Mouse (Mus musculus) heart, embryonic 11.5 days (tissue): ENCODE measurements around the gene Kcnmb3. TPM values are rescaled to one million over a fixed set of nuclear protein-coding genes. Genes with fewer than 3 reads are reported as not detected.

Experiments
- ATAC-seq: fragments of 200-750 bp; cut with Nextera tagmentation; replicated peaks from 2 replicates; pipeline ENCODE4 v1.8.0; 2017; ENCODE audit warnings: moderate library complexity; ENCODE audit not compliant: insufficient number of reproducible peaks, low FRiP score, low TSS enrichment
- H3K27ac ChIP-seq: fragments of 300-500 bp; sonication (generic); 2 replicates; pipeline ENCODE4 v1.5.1; 2014; ENCODE audit warnings: mild to moderate bottlenecking, low read depth, low read length
- H3K27me3 ChIP-seq: fragments of 300-500 bp; sonication (generic); 2 replicates; pipeline ENCODE4 v1.6.1; 2014; ENCODE audit warnings: mild to moderate bottlenecking, low read length, mixed read lengths; ENCODE audit not compliant: control insufficient read depth, insufficient read depth
- H3K36me3 ChIP-seq: fragments of 300-500 bp; sonication (generic); 2 replicates; pipeline ENCODE4 v1.6.1; 2014; ENCODE audit warnings: mild to moderate bottlenecking, low read length, moderate library complexity, mixed read lengths; ENCODE audit not compliant: control insufficient read depth, insufficient read depth
- H3K4me1 ChIP-seq: fragments of 300-500 bp; sonication (generic); 2 replicates; pipeline ENCODE4 v1.6.1; 2014; ENCODE audit warnings: low read length; ENCODE audit not compliant: control insufficient read depth, insufficient read depth
- H3K4me2 ChIP-seq: fragments of 300-500 bp; sonication (generic); 2 replicates; pipeline ENCODE4 v1.6.1; 2014; ENCODE audit warnings: mild to moderate bottlenecking, moderate library complexity
- H3K4me3 ChIP-seq: fragments of 300-500 bp; sonication (generic); 2 replicates; pipeline ENCODE4 v1.5.1; 2014; ENCODE audit warnings: low read depth, low read length
- H3K9ac ChIP-seq: fragments of 300-500 bp; sonication (generic); 2 replicates; pipeline ENCODE4 v1.6.1; 2014; ENCODE audit warnings: mild to moderate bottlenecking, low read depth, low read length, moderate library complexity
- H3K9me3 ChIP-seq: fragments of 300-500 bp; sonication (generic); replicated peaks from 2 replicates; pipeline ENCODE4 v1.6.1; 2016; ENCODE audit warnings: low read length; ENCODE audit not compliant: control insufficient read depth
- WGBS: fragments of 180-500 bp; shearing (Covaris S2); extraction: QIAGEN DNeasy Blood & Tissue Kit; methylation state at CpG from one replicate; pipeline ENCODE4 v1.1.7; 2014; ENCODE audit not compliant: insufficient replicate concordance; 5-methylcytosine and 5-hydroxymethylcytosine counted together
- polyA plus RNA-seq: library from polyadenylated mRNA; unstranded; fragments of >200 nt; fragmentation: Nextera tagmentation; extraction: Ambion mirVana; gene quantifications from 2 replicates; pipeline ENCODE4 v1.2.1, GENCODE M21; 2014

The Kcnmb3 gene
- polyA plus RNA-seq, 1 experiment from 2014 or later = 0.09 TPM

DNA sequence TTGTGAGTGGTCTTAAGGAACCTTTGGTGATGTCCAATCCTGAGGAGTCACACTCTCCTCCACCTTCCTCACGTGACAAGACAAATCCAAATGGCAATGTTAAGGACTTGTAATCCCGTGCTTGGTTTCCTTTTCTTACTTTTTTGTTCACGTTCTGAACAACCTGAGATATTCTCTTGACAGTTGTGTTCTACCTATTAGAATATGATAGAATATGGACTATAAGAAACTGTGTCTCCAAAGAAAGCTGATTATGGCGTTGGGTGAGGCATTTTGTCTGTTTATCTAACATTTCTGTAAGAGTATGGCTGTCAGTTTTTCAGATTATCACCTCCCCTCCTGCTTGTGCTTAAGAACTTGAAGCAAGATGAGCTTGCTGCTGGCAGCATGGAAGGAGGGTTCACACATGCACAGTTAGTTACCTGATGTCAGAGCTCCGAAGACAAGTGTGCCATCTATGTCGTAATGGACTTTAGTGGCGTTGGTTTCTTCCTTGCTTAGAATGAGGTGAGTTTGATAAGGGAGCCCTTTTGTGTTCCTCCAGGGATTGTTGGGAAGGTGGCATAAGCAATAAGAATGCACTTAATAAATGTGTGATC lies 20.8 kb upstream of the Kcnmb3 start:
- H3K36me3 ChIP-seq = peaks cover 3% of the 10 kb centered on the region
- H3K4me3 ChIP-seq = no peak overlapping the region
- no peak overlapping the region for H3K9ac ChIP-seq
- H3K9me3 ChIP-seq = no peaks in the 10 kb centered on the region
- ATAC-seq = no peak
- no peak overlapping the region for H3K27ac ChIP-seq
- H3K27me3 ChIP-seq = no peaks in the 10 kb centered on the region
- H3K4me2 ChIP-seq = no peak overlapping the region
- peaks cover 6% of the 10 kb centered on the region; the same call in 1 of the 2 replicates for H3K4me1 ChIP-seq
- 83% methylated on average over 7 of the region's 7 CpGs for WGBS

DNA sequence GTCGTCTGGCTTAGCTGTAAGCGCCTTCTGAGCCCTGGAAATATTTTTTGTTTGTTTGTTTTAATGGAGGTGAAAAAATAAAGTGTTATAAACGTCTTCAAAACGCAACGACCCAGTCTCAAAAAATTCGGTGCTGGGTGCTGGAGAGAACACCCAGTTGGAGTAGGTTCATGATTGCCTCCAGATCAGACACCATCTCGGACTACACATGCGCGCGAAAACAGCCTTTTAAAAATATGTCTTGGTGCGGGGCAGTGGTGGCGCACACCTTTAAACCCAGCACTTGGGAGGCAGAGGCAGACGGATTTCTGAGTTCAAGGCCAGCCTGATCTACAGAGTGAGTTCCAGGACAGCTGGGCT lies 19.1 kb upstream of the Kcnmb3 start:
- H3K27ac ChIP-seq = peak overlapping the region; percentile 68
- H3K27me3 ChIP-seq = no peaks in the 10 kb centered on the region
- H3K9ac ChIP-seq = peak overlapping the region; percentile 93
- ATAC-seq = no peak
- peak overlapping the region; percentile 88 for H3K4me3 ChIP-seq
- 8% methylated on average over 13 of the region's 13 CpGs for WGBS
- H3K9me3 ChIP-seq = no peaks in the 10 kb centered on the region
- peaks cover 6% of the 10 kb centered on the region; the same call in 1 of the 2 replicates for H3K4me1 ChIP-seq
- no peaks in the 10 kb centered on the region for H3K36me3 ChIP-seq
- peak overlapping the region; percentile 84 for H3K4me2 ChIP-seq

DNA sequence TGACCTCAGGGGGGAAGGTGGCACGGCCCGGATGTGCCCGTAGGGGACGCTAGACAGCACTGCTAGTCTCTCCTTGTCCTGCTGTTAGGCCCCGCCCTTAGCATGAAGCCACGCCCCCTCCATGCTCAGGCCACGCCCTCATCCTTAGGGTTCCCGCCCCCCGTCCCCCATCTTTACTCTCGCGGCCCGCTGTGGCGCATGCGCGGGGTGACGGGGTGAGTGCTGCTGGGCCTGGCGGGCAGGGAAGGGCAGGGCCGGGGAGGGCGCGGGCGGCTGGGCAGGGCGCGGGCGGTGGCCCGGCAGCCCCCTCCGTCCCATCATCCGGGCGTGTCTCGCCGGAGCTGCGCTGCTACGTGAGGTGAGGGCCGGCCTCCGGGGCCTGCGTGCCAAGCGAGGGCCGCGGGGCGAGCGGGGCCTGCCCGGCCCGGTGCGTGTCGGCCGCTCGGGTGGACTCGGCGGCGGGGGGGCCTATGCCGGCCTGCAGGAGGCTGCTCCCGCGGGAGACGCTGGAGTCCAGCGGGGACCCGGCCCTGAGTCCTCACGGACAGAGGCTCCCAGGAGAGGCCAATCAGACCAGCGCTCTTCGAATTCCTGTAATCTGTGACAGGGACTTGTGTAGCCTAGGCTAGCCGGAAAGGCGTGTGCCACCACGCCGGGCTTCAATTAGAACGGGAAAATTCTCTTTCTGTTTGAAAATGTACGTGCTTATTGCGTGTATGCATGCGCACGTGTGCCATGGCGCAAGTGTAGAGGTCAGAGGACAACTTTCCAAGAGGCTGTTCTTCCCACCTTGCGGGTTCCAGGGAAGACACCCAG lies 18.6 kb upstream of the Kcnmb3 start:
- Histone ChIP-seq H3K4me1 (peaks cover 6% of the 10 kb centered on the region; the same call in 1 of the 2 replicates), H3K9me3 (no peaks in the 10 kb centered on the region), H3K27ac (peak overlapping the region; percentile 68), H3K36me3 (no peaks in the 10 kb centered on the region), H3K4me2 (peak overlapping the region; percentile 84), H3K27me3 (no peaks in the 10 kb centered on the region), H3K9ac (peak overlapping the region; percentile 93), H3K4me3 (peak overlapping the region; percentile 88)
- ATAC-seq = peak; percentile 96
- under 1% methylated on average over 66 of the region's 69 CpGs for WGBS

DNA sequence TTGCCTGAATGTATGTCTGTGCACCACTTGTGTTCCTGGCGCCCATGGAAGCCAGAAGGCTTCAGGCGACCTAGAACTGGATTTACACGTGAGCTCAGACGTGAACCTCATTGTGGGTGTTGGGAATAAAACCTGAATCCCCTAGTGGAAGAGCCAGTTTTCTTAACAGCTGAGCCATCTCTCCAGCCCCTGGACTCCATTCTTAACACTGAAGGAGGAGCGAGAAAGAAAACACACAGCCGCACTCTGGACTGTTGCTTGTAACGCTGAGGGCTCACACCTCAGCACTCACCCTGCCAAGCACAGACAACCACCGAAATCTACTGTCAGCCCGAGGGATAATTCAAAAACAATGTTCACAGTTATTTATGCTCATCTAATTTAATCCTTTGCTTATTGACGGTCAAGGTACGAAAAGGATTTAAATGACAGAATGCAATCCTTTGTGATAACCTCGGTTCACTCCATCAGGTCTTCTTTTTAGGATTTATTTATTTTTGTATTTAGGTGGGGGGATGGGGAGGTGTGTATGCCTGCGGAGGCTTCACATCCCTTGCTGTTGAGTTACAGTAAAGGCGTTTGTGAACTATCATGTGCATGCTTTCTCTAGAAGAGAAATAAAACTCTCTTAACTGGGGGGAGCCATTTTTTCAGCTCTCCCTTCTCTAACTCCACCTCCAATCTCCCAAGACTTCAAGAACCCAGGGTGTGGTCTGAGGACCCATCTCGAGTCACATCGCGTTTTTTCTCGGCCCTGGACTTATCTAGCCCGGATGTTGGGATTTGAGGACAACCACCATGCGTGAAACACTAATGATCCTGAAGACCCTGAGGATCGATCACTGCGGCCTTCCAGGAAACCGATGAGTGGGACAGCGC lies 17.7 kb upstream of the Kcnmb3 start, which contains the start of gene Zfp639:
Gene Zfp639 (plus strand): TSS at position 764 of the 879 bp plus-strand sequence.
- Histone ChIP-seq H3K27me3 (no peaks in the 10 kb centered on the region), H3K4me2 (peak within 1 kb of the TSS; percentile 84), H3K4me1 (peaks cover 6% of the 10 kb centered on the region; the same call in 1 of the 2 replicates), H3K9me3 (no peaks in the 10 kb centered on the region), H3K9ac (peak within 1 kb of the TSS; percentile 93), H3K27ac (peak within 1 kb of the TSS; percentile 68), H3K4me3 (peak within 1 kb of the TSS; percentile 88), H3K36me3 (no peaks in the 10 kb centered on the region)
- ATAC-seq = no peak; the same call in 1 of the 2 replicates
- WGBS = 5% methylated on average over 24 of the region's 24 CpGs

DNA sequence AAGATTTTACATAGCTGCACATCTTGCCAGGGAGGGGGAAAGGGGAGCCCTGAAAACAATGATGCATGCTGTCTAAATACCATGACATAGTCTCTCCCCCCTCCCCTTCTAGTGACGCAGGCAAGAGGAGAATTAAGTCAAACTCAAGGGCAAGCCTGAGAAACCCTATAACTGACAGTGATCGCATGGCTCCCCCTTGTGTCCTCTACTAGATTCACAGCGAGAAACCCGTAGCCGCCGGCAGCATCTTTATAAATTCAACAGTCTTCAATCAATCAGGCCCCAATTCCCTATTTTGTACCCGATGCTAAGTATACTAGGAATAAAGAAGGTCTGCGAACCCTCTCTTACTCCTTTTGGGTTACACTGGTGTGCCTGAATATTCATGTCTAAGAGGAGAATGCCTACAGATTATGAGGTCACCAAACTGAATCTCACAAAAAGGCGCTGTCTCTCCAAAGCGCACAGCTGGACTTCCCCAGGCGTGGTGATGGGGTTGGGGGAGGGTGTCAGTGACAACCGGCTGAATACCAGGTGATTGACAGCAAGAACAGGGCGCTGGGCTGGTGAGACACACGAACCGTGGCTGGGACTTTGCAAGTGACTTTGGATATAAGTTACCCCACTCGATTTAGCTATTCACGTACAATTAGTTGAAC lies 16.8 kb upstream of the Kcnmb3 start:
- H3K4me2 ChIP-seq = peak overlapping the region; percentile 84
- no peaks in the 10 kb centered on the region for H3K27me3 ChIP-seq
- H3K9me3 ChIP-seq = no peaks in the 10 kb centered on the region
- ATAC-seq = no peak
- peaks cover 6% of the 10 kb centered on the region; the same call in 1 of the 2 replicates for H3K4me1 ChIP-seq
- WGBS = 2% methylated on average over 17 of the region's 17 CpGs
- peak overlapping the region; percentile 58; the same call in 1 of the 2 replicates for H3K9ac ChIP-seq
- H3K27ac ChIP-seq = no peak overlapping the region
- H3K36me3 ChIP-seq = no peaks in the 10 kb centered on the region
- peak overlapping the region; percentile 24 for H3K4me3 ChIP-seq

DNA sequence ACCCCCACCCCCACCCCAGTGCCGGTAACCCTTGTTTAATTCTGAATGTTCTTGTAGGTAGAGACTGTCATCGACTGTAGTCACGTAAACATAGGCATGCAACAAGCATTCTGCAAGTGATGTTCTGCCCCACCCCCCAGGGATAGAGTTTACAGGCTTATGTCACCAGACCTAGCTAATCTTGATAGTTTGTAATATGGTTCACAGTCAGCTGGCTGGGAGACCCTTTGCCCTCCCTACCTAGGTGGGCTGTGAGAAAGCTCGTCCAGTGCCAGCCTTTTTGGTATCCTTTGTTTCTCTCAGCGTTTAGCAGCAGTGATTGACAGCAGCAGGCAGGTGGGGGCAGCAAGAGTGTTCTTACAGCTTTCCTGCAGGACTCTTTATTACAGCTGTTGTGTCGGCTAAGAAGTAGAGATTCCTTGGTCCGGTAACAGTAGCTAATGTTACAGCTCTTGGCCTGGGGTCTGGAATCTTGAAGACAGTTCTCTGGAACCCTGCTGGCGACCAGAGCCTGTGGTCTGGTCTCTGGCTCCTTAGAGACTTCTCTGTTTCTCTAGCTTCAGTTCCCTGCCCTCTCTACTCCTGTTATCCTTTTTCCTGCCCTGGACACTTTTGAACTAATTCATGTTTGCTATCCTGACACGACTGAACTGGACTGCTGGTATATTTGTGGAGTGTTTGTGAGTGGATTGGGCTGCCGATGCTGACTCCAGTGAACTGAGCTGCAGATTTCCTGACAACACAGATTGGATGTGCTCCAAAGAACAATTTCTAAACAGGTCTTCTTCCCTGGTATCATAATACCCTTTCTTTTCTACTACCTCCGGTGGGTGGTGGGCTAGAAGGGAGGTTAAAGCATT lies 14.6 kb upstream of the Kcnmb3 start:
- H3K9ac ChIP-seq = no peak overlapping the region
- no peaks in the 10 kb centered on the region for H3K27me3 ChIP-seq
- H3K4me3 ChIP-seq = no peak overlapping the region
- H3K4me1 ChIP-seq = peaks cover 3% of the 10 kb centered on the region; the same call in 1 of the 2 replicates
- H3K4me2 ChIP-seq = no peak overlapping the region
- ATAC-seq = no peak
- H3K9me3 ChIP-seq = no peaks in the 10 kb centered on the region
- H3K27ac ChIP-seq = no peak overlapping the region
- 59% methylated on average over 11 of the region's 11 CpGs for WGBS
- no peaks in the 10 kb centered on the region for H3K36me3 ChIP-seq

DNA sequence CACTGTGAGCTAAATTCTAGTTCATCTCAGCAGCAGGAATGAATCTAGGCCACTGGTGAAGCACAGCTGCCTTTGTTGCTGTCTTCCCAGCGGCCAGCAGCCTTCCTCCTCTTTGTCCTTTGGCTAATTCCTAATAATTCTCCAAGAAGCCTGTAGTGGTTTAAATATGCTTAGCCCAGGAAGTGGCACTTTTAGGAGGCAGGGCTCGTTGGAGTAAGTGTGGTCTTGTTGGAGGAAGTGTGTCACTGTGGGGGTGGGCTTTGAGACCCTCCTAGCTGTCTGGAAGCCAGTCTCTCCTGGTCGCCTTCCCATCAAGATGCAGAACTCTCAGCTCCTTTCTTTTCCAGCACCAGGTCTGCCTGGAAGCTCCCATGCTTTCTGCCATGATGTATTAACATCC lies 13.8 kb upstream of the Kcnmb3 start:
- no peak for ATAC-seq
- H3K4me2 ChIP-seq = no peak overlapping the region
- H3K36me3 ChIP-seq = no peaks in the 10 kb centered on the region
- H3K27ac ChIP-seq = no peak overlapping the region
- H3K9ac ChIP-seq = no peak overlapping the region
- no peaks in the 10 kb centered on the region for H3K4me1 ChIP-seq
- 69% methylated on average over 3 of the region's 3 CpGs for WGBS
- H3K4me3 ChIP-seq = no peak overlapping the region
- no peaks in the 10 kb centered on the region for H3K9me3 ChIP-seq
- H3K27me3 ChIP-seq = no peaks in the 10 kb centered on the region
